Mouse (Mus musculus): ENCODE measurements around the gene Slc39a9. TPM values are rescaled to one million over a fixed set of nuclear protein-coding genes. Genes with fewer than 3 reads are reported as not detected.

Gene Slc39a9
- polyA plus RNA-seq, 1 experiment from 2014 or later = 28.1 TPM

DNA sequence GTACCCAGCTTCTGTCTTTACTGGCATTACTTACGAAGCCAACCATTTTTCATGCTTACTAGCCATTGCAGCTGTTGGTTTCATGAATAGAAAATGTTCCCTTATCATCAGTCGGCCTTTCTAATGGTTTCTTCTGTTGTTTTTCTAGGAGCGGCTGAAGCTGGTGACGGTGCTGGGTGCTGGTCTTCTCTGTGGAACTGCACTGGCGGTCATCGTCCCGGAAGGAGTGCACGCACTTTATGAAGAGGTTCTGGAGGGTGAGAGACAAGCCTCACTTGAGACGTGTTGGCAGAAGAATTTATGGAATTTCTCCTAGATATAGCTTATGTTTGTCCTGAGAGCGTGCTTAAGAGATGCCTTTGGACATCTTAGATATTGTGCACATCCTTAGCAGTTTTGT is 18.6 kb downstream of the Slc39a9 start:
- H3K4me2 ChIP-seq (replicated peaks) = no peak overlapping the region
- H3K27me3 ChIP-seq (replicated peaks) = no peaks in the 10 kb centered on the region
- 95% methylated on average over 10 of the region's 10 CpGs for WGBS
- H3K36me3 ChIP-seq = peaks cover 20% of the 10 kb centered on the region
- no peaks in the 10 kb centered on the region for H3K4me1 ChIP-seq
- ATAC-seq (ENCODE audit: low FRiP score, low read depth) = no peak
- no peak overlapping the region for H3K4me3 ChIP-seq
- H3K9ac ChIP-seq = no peak overlapping the region
- no peaks in the 10 kb centered on the region for H3K9me3 ChIP-seq
- H3K27ac ChIP-seq = no peak overlapping the region

GRCm38 (mm10) chr12:80663935-80664334 is 20.3 kb downstream of the Slc39a9 start:
- H3K4me2 ChIP-seq (replicated peaks) = no peak overlapping the region
- no peaks in the 10 kb centered on the region for H3K9me3 ChIP-seq
- no peaks in the 10 kb centered on the region for H3K4me1 ChIP-seq
- H3K27ac ChIP-seq = no peak overlapping the region
- no peak overlapping the region for H3K9ac ChIP-seq
- no peak for ATAC-seq (ENCODE audit: low FRiP score, low read depth)
- H3K27me3 ChIP-seq (replicated peaks) = no peaks in the 10 kb centered on the region
- H3K4me3 ChIP-seq = no peak overlapping the region
- H3K36me3 ChIP-seq = peaks cover 27% of the 10 kb centered on the region
- WGBS = 85% methylated on average over 2 of the region's 2 CpGs

GRCm38 (mm10) chr12:80668391-80668790 is 24.7 kb downstream of the Slc39a9 start:
- ATAC-seq (ENCODE audit: low FRiP score, low read depth) = no peak
- no peak overlapping the region for H3K4me3 ChIP-seq
- H3K4me2 ChIP-seq (replicated peaks) = no peak overlapping the region
- H3K27me3 ChIP-seq (replicated peaks) = no peaks in the 10 kb centered on the region
- H3K27ac ChIP-seq = no peak overlapping the region
- H3K4me1 ChIP-seq = no peaks in the 10 kb centered on the region
- 94% methylated on average over 2 of the region's 2 CpGs for WGBS
- H3K36me3 ChIP-seq = peaks cover 25% of the 10 kb centered on the region
- H3K9me3 ChIP-seq = no peaks in the 10 kb centered on the region
- no peak overlapping the region for H3K9ac ChIP-seq

DNA sequence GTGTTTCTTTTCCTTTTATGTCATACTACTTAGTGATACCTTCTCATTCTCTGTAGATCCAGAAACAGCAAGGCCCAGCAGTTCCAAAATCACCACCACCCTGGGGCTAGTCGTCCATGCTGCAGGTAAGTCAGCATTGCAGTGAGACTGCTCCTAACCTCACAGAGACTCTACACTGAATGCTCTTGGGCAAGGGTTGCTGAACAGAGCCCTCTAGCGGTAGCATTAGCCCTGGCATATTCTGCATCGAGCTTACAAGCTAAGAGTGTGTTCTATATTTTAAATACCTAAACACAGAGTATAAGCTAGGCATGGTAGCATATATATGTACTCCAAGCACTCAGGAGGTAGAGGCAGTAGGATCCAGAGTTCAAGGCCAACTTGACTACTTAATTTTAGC is 29.5 kb downstream of the Slc39a9 start:
- 19% methylated on average over 3 of the region's 3 CpGs for WGBS
- Histone ChIP-seq H3K9ac (no peak overlapping the region), H3K4me2 (replicated peaks) (no peak overlapping the region), H3K4me3 (no peak overlapping the region), H3K27me3 (replicated peaks) (no peaks in the 10 kb centered on the region), H3K4me1 (no peaks in the 10 kb centered on the region), H3K36me3 (peaks cover 31% of the 10 kb centered on the region), H3K27ac (no peak overlapping the region), H3K9me3 (no peaks in the 10 kb centered on the region)
- no peak for ATAC-seq (ENCODE audit: low FRiP score, low read depth)

- Histone ChIP-seq H3K27ac (no peak overlapping the region), H3K9ac (no peak overlapping the region), H3K4me2 (replicated peaks) (no peak overlapping the region), H3K36me3 (peaks cover 13% of the 10 kb centered on the region), H3K27me3 (replicated peaks) (no peaks in the 10 kb centered on the region), H3K4me1 (no peaks in the 10 kb centered on the region), H3K9me3 (no peaks in the 10 kb centered on the region), H3K4me3 (no peak overlapping the region)
- no peak for ATAC-seq (ENCODE audit: low FRiP score, low read depth)
- WGBS = 79% methylated on average over 1 of the region's 1 CpGs
These were observed 37.7 kb downstream of the Slc39a9 start for GRCm38 (mm10) chr12:80681340-80681739.

GRCm38 (mm10) chr12:80683554-80683953 is 39.9 kb downstream of the Slc39a9 start:
- Histone ChIP-seq H3K9ac (no peak overlapping the region), H3K4me3 (no peak overlapping the region), H3K4me2 (replicated peaks) (no peak overlapping the region), H3K36me3 (peaks cover 10% of the 10 kb centered on the region), H3K27ac (no peak overlapping the region), H3K27me3 (replicated peaks) (no peaks in the 10 kb centered on the region), H3K9me3 (no peaks in the 10 kb centered on the region), H3K4me1 (no peaks in the 10 kb centered on the region)
- no peak for ATAC-seq (ENCODE audit: low FRiP score, low read depth)
- 89% methylated on average over 3 of the region's 3 CpGs for WGBS

DNA sequence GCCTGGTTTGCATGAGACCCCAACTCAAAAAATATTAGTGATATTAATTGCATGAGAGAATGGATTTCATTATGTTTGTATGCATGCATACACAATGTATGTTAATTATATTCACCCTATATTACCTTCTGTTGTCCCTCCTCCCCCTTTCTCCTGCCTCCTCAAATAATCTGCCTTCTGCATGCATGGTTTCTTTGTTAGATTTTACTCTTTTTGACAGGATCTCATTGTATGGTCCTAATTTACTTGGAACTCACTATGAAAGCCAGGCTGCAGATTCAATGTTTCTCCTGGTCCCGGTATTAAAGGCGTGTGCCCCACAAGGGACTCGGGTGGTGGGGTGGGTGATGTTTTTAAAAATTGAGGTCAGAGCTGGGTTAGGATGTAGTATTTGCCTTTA is 40.6 kb downstream of the Slc39a9 start:
- H3K4me2 ChIP-seq (replicated peaks) = no peak overlapping the region
- 81% methylated on average over 3 of the region's 3 CpGs for WGBS
- no peak overlapping the region for H3K27ac ChIP-seq
- no peak overlapping the region for H3K9ac ChIP-seq
- H3K4me3 ChIP-seq = no peak overlapping the region
- H3K9me3 ChIP-seq = no peaks in the 10 kb centered on the region
- ATAC-seq (ENCODE audit: low FRiP score, low read depth) = no peak
- no peaks in the 10 kb centered on the region for H3K27me3 ChIP-seq (replicated peaks)
- no peaks in the 10 kb centered on the region for H3K4me1 ChIP-seq
- H3K36me3 ChIP-seq = peaks cover 6% of the 10 kb centered on the region

GRCm38 (mm10) chr12:80687788-80688211 is 44.1 kb downstream of the Slc39a9 start:
- Histone ChIP-seq H3K4me1 (peaks cover 10% of the 10 kb centered on the region), H3K27ac (no peak overlapping the region), H3K4me3 (no peak overlapping the region), H3K9ac (no peak overlapping the region), H3K27me3 (replicated peaks) (peaks cover 27% of the 10 kb centered on the region), H3K4me2 (replicated peaks) (no peak overlapping the region), H3K9me3 (no peaks in the 10 kb centered on the region), H3K36me3 (no peaks in the 10 kb centered on the region)
- ATAC-seq (ENCODE audit: low FRiP score, low read depth) = no peak
- 88% methylated on average over 10 of the region's 10 CpGs for WGBS

DNA sequence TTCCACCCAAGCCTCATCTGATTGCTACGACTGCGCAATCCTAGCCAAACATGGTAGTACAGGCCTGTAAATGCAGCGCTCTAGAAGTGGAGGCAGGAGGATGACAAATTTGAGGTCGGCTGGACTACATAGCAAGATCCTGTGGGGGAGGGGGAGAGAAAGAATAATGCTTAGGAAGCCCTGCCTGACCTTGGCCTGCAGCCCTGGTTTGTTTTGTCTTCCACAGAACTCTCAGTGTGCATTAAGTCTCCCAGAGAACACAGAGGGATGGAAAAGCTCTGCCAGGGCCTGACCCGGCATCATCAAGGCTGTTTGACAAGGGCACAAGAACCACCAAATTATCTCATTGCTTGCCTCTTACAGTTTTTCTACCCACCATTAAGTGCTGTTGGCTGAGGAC is 46.0 kb downstream of the Slc39a9 start:
- Histone ChIP-seq H3K36me3 (no peaks in the 10 kb centered on the region), H3K4me1 (peaks cover 13% of the 10 kb centered on the region), H3K27me3 (replicated peaks) (peaks cover 46% of the 10 kb centered on the region), H3K9ac (no peak overlapping the region), H3K27ac (no peak overlapping the region), H3K4me2 (replicated peaks) (no peak overlapping the region), H3K4me3 (no peak overlapping the region), H3K9me3 (no peaks in the 10 kb centered on the region)
- WGBS = 61% methylated on average over 5 of the region's 5 CpGs
- no peak for ATAC-seq (ENCODE audit: low FRiP score, low read depth)

DNA sequence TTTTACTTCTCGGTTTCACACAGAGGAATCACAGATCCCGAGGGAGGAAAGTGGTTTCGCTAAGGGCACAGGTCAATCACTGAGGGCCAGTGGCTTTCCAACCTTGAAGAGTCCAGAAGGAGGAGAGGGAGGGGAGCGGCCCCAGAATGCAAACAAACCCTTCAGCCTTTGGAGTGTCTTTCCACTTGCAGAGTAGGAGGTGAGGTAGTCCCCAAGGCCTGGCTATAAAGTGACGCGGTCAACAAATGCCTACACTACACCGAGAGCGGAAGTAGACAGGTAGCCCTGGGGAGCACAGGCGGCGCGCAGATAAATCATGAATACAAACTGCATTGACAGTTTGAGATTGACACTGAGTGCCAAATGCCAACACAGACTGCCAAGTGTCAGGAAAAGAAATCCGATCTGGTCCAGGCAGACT is 48.0 kb downstream of the Slc39a9 start:
- Histone ChIP-seq H3K9me3 (no peaks in the 10 kb centered on the region), H3K4me2 (replicated peaks) (peak overlapping the region; percentile 66; the same call in 1 of the 2 replicates), H3K27me3 (replicated peaks) (peaks cover 52% of the 10 kb centered on the region), H3K4me3 (no peak overlapping the region; the same call in 1 of the 2 replicates), H3K9ac (no peak overlapping the region), H3K27ac (no peak overlapping the region), H3K4me1 (peaks cover 13% of the 10 kb centered on the region), H3K36me3 (no peaks in the 10 kb centered on the region)
- no peak for ATAC-seq (ENCODE audit: low FRiP score, low read depth)
- 13% methylated on average over 12 of the region's 12 CpGs for WGBS

DNA sequence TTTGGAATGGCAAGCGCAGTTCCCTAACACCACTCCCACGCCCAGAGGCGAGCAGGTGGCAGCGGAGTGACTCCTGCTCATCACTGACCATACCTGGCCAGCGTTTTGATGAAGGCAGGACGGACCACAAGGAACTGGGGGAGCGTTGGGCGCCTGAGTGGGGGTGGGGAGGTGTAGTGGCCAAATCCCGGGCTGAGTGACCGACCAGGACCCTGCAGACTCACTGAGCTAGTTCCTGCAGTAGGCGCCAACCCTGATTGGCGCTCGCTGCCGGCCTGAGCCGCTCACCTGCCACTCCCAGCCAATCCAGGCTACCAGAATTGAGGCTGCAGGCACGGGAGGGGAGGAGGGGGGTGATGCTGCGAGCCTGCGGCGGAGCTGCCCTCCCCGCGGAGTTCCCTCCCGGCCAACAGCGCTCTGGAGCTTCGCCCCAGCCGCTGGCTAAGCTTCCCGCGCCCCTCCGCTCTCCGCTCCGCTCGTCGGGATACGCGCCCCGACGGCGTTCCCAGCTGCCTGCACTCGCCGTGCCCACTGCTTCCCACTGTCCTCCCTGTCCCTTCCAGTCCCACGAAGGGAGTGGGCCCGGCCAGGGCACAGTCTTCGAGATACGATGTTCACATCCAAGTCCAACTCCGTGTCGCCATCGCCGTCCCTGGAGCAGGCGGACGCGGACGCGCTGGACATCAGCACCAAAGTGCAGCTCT is 48.7 kb downstream of the Slc39a9 start, which contains the start of gene Plekhd1:
Plekhd1 (plus strand) TSS at position 323 of the 704 bp plus-strand sequence.
- Histone ChIP-seq H3K9ac (peak within 1 kb of the TSS; percentile 44), H3K9me3 (no peaks in the 10 kb centered on the region), H3K36me3 (no peaks in the 10 kb centered on the region), H3K27me3 (replicated peaks) (peaks cover 52% of the 10 kb centered on the region), H3K4me1 (peaks cover 13% of the 10 kb centered on the region), H3K4me3 (peak within 1 kb of the TSS; percentile 37), H3K4me2 (replicated peaks) (peak within 1 kb of the TSS; percentile 66), H3K27ac (no peak within 1 kb of the TSS)
- ATAC-seq (ENCODE audit: low FRiP score, low read depth) = no peak
- WGBS = 1% methylated on average over 48 of the region's 52 CpGs

DNA sequence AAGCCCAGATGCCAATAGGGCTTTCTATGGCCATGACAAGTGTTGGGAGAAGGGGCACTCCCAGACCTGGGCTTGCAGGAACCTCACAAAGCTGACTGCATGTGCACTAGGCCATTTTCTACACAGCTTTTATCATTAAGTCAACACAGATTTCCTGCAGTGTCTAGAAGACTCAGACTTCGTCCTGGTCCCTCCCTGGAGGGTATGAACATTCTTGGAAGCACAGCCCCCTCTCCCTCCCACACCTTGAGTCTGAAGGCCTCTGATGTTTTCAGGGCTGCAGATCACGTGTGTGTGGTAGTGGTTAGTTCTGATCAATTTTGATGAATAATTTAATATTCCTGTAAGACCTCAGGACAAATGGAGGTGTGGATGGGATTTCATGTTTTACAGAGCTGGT is 50.0 kb downstream of the Slc39a9 start:
- H3K9me3 ChIP-seq = no peaks in the 10 kb centered on the region
- WGBS = 71% methylated on average over 2 of the region's 2 CpGs
- no peak overlapping the region for H3K4me2 ChIP-seq (replicated peaks)
- H3K36me3 ChIP-seq = no peaks in the 10 kb centered on the region
- H3K9ac ChIP-seq = no peak overlapping the region
- H3K27ac ChIP-seq = no peak overlapping the region
- H3K4me1 ChIP-seq = peaks cover 13% of the 10 kb centered on the region
- ATAC-seq (ENCODE audit: low FRiP score, low read depth) = no peak
- peaks cover 52% of the 10 kb centered on the region for H3K27me3 ChIP-seq (replicated peaks)
- H3K4me3 ChIP-seq = no peak overlapping the region

- H3K4me3 ChIP-seq = no peak overlapping the region
- H3K4me1 ChIP-seq = peaks cover 13% of the 10 kb centered on the region
- H3K9ac ChIP-seq = no peak overlapping the region
- 82% methylated on average over 3 of the region's 3 CpGs for WGBS
- H3K9me3 ChIP-seq = no peaks in the 10 kb centered on the region
- no peak for ATAC-seq (ENCODE audit: low FRiP score, low read depth)
- H3K4me2 ChIP-seq (replicated peaks) = no peak overlapping the region
- H3K27ac ChIP-seq = no peak overlapping the region
- H3K27me3 ChIP-seq (replicated peaks) = peaks cover 52% of the 10 kb centered on the region
- no peaks in the 10 kb centered on the region for H3K36me3 ChIP-seq
These were observed 51.3 kb downstream of the Slc39a9 start for GRCm38 (mm10) chr12:80695004-80695403.
